Mouse (Mus musculus) leukemia stem cell, adult 10-12 weeks (primary cell): Measurements from ENCODE around the gene Chmp2b. TPM values are rescaled to one million over a fixed set of nuclear protein-coding genes. Genes with fewer than 3 reads are reported as not detected.

Experiments used
- polyA plus RNA-seq: library from polyadenylated mRNA; stranded (reverse); fragments of >175 nt; gene quantifications from 2 replicates; pipeline ENCODE4 v1.2.3, GENCODE M21; 2012; ENCODE audit warnings: low replicate concordance

The Chmp2b gene
- 9.4 and 16.0 TPM in 2 replicates for polyA plus RNA-seq

DNA sequence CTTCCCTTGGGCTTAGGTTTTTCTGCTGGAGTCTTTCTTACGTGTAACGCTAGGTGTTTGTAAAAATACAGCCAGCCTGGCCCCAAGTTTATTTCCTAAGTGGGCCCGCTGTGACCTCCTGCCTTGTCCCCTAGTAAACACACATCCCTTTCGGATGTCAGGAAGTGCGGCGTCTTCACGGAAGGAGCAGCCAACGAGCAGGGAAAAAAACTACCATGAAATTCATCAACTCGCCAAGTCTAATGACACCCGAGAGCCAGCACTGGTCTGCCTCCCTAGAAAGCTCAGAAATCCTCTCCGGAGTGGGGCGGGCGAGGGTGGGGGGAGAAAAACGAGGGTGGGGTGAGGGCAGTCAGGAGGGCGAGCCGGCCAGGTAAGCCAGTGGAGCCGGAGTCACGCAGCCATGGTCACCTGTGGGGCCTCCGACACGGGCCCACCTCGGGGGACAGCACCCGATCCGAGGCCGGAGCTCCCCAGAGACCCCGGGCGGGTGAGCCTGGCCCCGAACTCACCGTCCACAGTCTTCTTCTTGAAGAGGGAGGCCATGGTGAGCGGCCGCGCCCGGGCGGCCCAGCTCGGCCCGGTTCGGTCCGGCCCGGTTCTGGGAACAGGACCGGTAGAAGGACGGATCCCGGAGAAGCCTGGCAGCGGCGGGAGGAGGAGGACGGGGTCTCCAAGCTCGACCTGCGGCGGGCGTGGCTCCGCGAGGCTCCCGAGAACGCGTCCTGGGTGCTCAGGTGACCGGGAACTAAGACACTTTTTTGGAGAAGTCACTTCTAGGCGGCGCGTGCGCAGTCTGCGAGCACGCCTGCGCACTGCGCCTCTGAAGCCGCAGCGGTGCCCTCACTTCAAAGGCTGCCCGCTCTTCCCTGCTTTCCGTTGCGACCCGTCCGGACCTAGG is at the start of gene Chmp2b:
Gene Chmp2b (minus strand): TSS at position 764 of the 901 bp plus-strand sequence.

DNA sequence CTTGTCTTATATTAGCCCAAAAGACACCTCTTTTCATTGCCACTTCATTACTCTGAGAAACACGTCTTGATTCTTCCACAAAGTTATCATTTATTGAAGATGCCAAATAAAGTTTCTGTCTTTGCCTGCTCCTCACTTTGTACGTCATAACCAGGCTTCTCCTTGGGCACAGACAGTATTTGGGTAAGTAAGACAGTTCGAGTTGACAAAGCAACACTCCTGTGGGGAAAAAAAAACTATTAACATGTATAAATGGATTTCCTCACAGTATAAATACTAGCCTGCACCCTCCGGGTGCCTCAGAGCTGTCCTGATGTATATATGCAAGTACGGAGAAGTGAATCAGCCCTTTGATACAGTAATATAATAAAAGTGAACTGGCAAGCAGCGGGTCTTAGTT is 42.3 kb downstream of the Chmp2b start, which contains the start of gene Pou1f1:
Gene Pou1f1 (plus strand): TSS at position 301 of the 400 bp plus-strand sequence.

Other genes starting within 250 kb of the Chmp2b start
- gene Pou1f1, start 42.2 kb downstream of the Chmp2b start, polyA plus RNA-seq = not detected in 2 replicates